Mouse (Mus musculus) cerebellum, postnatal 25 days (tissue): ENCODE measurements around the gene Sobp.
A peak's percentile ranks its signal among the peaks of the same experiment; 100 is the strongest.

Experiments
- DNase-seq, 2 experiments: peaks; one replicate each; pipeline ENCODE4 v3.0.0; 2021; ENCODE audit warnings: mixed read lengths in 2 of 2

Gene Sobp

GRCm38 (mm10) chr10:43174326-43175155 is at the start of gene Sobp, which contains the start of gene 9030612E09Rik:
TSS of gene Sobp (minus strand) at chr10:43174530.
TSS of gene 9030612E09Rik (plus strand) at chr10:43174704.
- peak; percentile 87 to 89 for DNase-seq

GRCm38 (mm10) chr10:43223391-43223790 is 49.1 kb upstream of the Sobp start:
- no peak for DNase-seq

- peak in 1 of 2 experiments; percentile 67 for DNase-seq
Observed at GRCm38 (mm10) chr10:43221659-43222058, 47.3 kb upstream of the Sobp start.

- DNase-seq = peak; percentile 93 to 94
Observed at GRCm38 (mm10) chr10:43220910-43221625, 46.7 kb upstream of the Sobp start, which contains the start of gene Pdss2. TSS of gene Pdss2 (plus strand) at chr10:43221486.

GRCm38 (mm10) chr10:43220479-43220878 is 46.1 kb upstream of the Sobp start:
- peak in 1 of 2 experiments; percentile 12 for DNase-seq

DNA sequence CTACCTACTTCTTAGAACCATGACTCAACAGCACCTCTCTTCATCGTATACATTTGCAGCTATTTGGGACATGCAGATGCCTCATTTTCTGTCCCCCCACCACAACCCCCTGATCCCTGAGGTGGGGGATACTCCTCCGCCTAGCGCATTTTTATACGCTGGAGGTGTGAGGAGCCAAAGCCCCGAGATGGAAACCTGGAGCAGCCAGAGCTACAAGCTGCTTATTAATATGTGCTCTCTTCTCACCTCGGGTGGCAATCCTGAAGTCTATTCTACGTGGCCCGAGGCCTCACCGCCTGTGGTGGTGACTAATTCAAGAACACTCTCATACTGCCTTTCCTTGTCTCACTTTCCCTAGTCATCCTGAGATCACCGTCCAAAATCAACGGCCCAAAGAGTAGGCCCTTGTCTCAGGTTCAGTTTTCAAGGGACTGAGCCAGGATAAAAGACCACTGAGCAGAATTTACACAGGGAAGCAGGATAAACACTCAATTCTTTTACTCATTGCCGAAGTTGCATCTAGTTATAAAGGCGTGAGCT is 43.1 kb upstream of the Sobp start:
- DNase-seq = no peak

GRCm38 (mm10) chr10:43211866-43212265 is 37.5 kb upstream of the Sobp start:
- DNase-seq = peak; percentile 19 to 57

GRCm38 (mm10) chr10:43203865-43204264 is 29.5 kb upstream of the Sobp start:
- DNase-seq = no peak

DNA sequence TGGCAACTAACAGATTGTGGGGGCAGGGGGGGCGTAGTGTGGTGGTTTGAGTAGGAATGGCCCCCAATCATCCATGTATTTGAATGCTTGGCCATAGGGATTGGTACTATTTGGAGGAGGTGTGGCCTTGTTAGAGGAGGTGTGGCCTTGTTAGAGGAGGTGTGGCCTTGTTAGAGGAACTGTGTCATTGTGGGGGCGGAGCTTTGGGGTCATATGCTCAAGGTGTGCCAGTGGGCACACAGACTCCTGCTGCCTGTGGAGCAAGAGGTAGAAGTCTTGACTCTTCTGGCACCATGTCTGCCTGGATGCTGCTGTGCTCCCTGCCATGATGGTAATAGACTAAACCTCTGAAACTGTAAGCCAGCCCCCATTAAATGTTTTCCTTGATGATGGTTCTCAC is 25.9 kb upstream of the Sobp start:
- DNase-seq = no peak

DNA sequence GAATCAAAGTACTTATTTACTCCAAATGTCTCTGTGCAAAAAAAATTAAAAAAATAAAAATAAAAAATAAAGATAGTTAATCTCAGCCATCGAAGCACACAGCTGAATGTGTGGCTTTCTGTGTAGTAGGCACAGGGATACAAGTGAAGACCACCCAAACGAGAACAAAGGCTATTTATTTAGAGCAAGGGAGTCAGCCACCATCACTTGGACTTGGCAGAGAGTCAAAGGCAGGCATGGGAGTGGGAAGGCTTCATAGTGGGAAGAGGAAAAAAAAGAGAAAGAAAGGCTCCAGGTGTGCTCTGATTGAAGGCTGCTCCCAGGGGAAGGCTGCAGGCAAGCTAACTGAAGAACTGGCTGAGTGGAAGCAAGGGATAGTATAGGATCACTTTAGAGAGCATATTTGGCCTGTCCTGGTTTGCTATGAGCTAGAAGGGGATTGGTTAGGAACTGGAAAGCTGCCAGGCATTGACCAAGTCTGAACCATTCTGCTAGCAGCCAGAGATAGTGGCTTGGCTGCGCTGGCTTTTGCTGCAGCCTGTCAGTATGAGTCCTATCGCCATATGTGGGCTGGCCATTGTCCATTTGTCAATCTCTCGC is 6.1 kb upstream of the Sobp start:
- peak; percentile 35 to 61 for DNase-seq

GRCm38 (mm10) chr10:43175156-43175601 is 849 bp upstream of the Sobp start:
- peak; percentile 74 for DNase-seq

GRCm38 (mm10) chr10:43173828-43174325 is 453 bp downstream of the Sobp start:
- peak in 1 of 2 experiments; percentile 70 for DNase-seq

GRCm38 (mm10) chr10:43173141-43173827 is 1.0 kb downstream of the Sobp start:
- peak; percentile 72 for DNase-seq

- no peak for DNase-seq
Observed at GRCm38 (mm10) chr10:43172554-43172953, 1.8 kb downstream of the Sobp start.

DNA sequence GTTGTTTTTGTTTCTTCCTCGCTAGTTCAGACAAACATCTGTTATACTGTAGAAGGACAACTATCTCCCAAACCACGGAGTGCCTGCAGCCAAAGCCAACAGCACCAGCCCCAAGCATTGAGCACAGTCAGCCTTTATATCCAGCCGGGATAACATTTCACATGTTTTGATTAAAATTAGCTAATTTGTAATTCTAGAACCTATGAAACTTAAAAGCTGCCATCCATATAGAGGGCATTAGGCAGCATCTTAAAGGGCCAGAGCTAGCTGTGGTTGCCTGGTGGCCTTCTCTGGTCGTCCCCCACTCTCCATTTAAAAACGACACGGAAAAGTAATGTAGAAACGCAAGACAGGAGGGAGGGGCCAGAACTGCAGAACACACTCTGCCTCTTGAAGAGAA is 2.3 kb downstream of the Sobp start:
- no peak for DNase-seq

DNA sequence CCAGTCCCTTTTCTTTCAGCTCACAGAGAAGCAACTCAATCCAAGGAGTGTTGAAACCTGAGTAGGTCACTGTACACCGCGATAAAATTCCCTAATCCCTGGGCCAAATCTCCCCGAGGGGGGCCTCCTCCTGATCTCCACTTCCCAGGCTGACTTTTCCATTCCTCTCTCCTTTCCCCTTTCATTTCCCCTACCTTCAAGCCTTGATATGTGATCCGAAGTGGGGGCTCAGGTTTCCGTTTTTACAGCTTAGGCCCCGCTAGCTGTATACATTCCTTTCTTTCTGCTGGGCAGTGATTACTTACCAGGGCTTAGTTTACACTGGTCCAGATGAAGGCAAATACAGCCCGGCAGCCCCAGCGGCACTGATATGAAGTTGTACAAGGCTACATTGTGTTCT is 3.2 kb downstream of the Sobp start:
- DNase-seq = peak; percentile 39 to 53

- DNase-seq = no peak
Observed at GRCm38 (mm10) chr10:43168847-43169246, 5.5 kb downstream of the Sobp start.

GRCm38 (mm10) chr10:43166817-43167216 is 7.5 kb downstream of the Sobp start:
- DNase-seq = no peak

GRCm38 (mm10) chr10:43166146-43166545 is 8.2 kb downstream of the Sobp start:
- no peak for DNase-seq

GRCm38 (mm10) chr10:43164406-43164805 is 9.9 kb downstream of the Sobp start:
- no peak for DNase-seq

DNA sequence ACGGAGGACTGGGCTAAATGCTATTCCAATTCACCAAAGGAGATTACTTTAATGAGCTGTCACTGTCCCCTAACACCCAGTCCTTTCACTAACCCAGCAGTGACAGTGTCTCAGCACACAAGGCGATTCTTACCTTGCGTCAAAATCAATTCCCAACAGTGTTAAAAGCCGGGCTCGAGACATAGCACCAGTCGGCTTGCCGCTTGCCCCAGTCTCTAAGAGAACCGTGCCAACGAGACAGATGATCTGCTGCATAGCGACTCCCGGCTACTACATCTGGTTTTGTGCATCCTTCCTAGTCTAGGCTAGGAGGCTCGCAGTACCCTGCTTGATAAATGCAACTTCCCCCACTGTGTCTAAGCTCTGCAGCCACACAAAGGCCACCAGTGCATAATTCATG is 12.0 kb downstream of the Sobp start:
- DNase-seq = no peak

GRCm38 (mm10) chr10:43159333-43159732 is 15.0 kb downstream of the Sobp start:
- no peak for DNase-seq
